Mouse (Mus musculus): Measurements from ENCODE around the gene Sh3pxd2b. TPM values are rescaled to one million over a fixed set of nuclear protein-coding genes. Genes with fewer than 3 reads are reported as not detected.
A peak's percentile ranks its signal among the peaks of the same experiment; 100 is the strongest.

The Sh3pxd2b gene
- polyA plus RNA-seq, 1 experiment from 2014 or later, result 23.7 TPM

DNA sequence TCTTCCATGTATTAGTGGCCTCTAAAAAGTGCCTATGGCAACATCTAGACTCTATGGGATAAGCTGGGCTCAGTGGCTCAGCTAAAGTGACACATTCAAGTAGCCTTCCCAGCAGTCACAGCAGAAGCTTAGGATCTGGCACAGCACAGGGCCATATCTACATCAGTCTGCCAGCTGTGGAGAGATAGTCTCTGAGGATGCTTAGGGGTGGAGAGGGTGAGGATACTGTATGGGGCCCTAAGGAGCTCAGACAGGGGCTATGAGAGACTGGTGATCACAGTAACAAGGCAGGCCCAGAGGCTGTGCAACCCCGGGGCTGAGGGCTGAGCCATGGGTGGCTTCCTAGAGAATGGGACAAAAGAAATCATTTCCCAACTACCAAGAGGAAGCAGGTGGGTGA is 40.6 kb upstream of the Sh3pxd2b start:
- H3K4me1 ChIP-seq (ENCODE audit: control insufficient read depth, insufficient read depth, low read length), result no peaks in the 10 kb centered on the region
- H3K4me2 ChIP-seq (ENCODE audit: low read depth), result no peak overlapping the region
- H3K27ac ChIP-seq (ENCODE audit: low read depth, low read length), result no peak overlapping the region
- H3K4me3 ChIP-seq (ENCODE audit: low read depth, low read length), result no peak overlapping the region
- DNase-seq (ENCODE audit: low spot score) (no peak), ATAC-seq (ENCODE audit: insufficient read depth, low FRiP score, low TSS enrichment) (no peak)
- H3K9me3 ChIP-seq (ENCODE audit: control insufficient read depth, low read length), result no peaks in the 10 kb centered on the region
- no peak overlapping the region for H3K9ac ChIP-seq (ENCODE audit: low read length)
- H3K36me3 ChIP-seq (ENCODE audit: control insufficient read depth, insufficient read depth, low read length), result no peaks in the 10 kb centered on the region
- WGBS, result 84% methylated on average over 1 of the region's 1 CpGs
- no peaks in the 10 kb centered on the region for H3K27me3 ChIP-seq (ENCODE audit: control insufficient read depth, insufficient read depth, low read length)

DNA sequence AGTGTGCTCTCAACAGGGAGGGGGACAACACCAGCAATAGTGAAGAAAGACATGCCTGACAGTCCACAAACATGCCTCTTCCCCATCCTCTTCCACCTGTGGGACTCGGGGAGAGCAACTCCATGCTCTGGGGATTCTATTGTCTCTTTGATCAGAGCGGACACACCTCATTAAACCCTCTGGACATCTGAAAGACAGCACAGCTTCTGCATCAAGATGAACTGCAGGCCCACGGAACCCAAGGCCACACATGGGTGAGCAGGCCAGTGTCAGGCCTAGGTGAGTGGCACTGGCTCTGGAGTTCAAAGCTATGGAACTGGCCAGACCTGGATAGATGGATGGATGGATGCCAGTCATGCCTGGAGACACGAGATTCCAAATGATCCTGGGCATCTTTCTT is 38.2 kb upstream of the Sh3pxd2b start:
- no peak overlapping the region for H3K9ac ChIP-seq (ENCODE audit: low read length)
- WGBS, result 54% methylated on average over 4 of the region's 4 CpGs
- no peaks in the 10 kb centered on the region for H3K36me3 ChIP-seq (ENCODE audit: control insufficient read depth, insufficient read depth, low read length)
- H3K9me3 ChIP-seq (ENCODE audit: control insufficient read depth, low read length), result no peaks in the 10 kb centered on the region
- no peaks in the 10 kb centered on the region for H3K4me1 ChIP-seq (ENCODE audit: control insufficient read depth, insufficient read depth, low read length)
- DNase-seq (ENCODE audit: low spot score) (no peak), ATAC-seq (ENCODE audit: insufficient read depth, low FRiP score, low TSS enrichment) (no peak)
- H3K27me3 ChIP-seq (ENCODE audit: control insufficient read depth, insufficient read depth, low read length), result no peaks in the 10 kb centered on the region
- H3K4me3 ChIP-seq (ENCODE audit: low read depth, low read length), result no peak overlapping the region
- no peak overlapping the region for H3K4me2 ChIP-seq (ENCODE audit: low read depth)
- H3K27ac ChIP-seq (ENCODE audit: low read depth, low read length), result no peak overlapping the region

DNA sequence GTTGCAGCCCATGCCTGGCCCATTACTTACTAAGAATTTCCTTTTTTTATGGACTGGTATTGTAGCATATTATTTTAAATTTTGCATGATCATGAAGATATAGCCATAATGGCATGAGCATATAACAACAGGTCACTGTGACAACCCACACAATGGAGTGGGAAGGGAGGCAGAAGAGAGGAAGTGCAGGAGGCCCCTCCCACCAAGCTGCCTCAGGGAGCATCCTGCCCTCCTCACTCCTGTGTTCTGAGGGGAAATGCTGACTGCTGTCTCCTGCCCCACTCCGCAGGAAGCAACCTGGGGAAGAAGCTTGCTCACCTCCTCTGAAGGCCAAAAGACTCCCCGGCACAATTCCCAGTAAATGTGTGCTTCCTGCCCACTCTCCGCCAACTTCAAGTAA is 37.7 kb upstream of the Sh3pxd2b start:
- ATAC-seq (ENCODE audit: insufficient read depth, low FRiP score, low TSS enrichment) (no peak), DNase-seq (ENCODE audit: low spot score) (no peak)
- Histone ChIP-seq H3K4me1 (ENCODE audit: control insufficient read depth, insufficient read depth, low read length) (no peaks in the 10 kb centered on the region), H3K9me3 (ENCODE audit: control insufficient read depth, low read length) (no peaks in the 10 kb centered on the region), H3K36me3 (ENCODE audit: control insufficient read depth, insufficient read depth, low read length) (no peaks in the 10 kb centered on the region), H3K27me3 (ENCODE audit: control insufficient read depth, insufficient read depth, low read length) (no peaks in the 10 kb centered on the region), H3K27ac (ENCODE audit: low read depth, low read length) (no peak overlapping the region), H3K4me2 (ENCODE audit: low read depth) (no peak overlapping the region), H3K9ac (ENCODE audit: low read length) (no peak overlapping the region), H3K4me3 (ENCODE audit: low read depth, low read length) (no peak overlapping the region)
- WGBS, result 83% methylated on average over 3 of the region's 3 CpGs

DNA sequence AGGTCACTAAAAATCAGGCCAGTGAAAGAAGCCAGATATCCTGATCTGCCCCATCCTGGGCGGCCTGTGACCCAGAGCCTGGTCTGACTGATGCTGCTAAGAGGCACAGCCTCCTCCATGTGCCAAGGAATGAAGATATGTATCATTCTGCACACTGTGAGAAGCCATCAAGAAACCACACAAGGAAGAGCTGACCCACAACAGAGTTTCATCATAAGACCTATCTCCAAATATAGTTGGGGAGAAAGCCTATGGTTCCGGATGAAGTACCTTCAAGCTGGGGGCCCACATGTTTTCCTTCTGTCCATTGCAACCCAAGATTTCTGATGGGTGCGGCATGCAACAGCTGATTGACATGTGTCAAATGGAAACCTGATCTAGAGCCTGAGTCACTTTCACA is 31.6 kb upstream of the Sh3pxd2b start:
- Histone ChIP-seq H3K9ac (ENCODE audit: low read length) (no peak overlapping the region), H3K27me3 (ENCODE audit: control insufficient read depth, insufficient read depth, low read length) (no peaks in the 10 kb centered on the region), H3K4me1 (ENCODE audit: control insufficient read depth, insufficient read depth, low read length) (no peaks in the 10 kb centered on the region), H3K4me3 (ENCODE audit: low read depth, low read length) (no peak overlapping the region), H3K27ac (ENCODE audit: low read depth, low read length) (no peak overlapping the region), H3K4me2 (ENCODE audit: low read depth) (no peak overlapping the region), H3K36me3 (ENCODE audit: control insufficient read depth, insufficient read depth, low read length) (no peaks in the 10 kb centered on the region), H3K9me3 (ENCODE audit: control insufficient read depth, low read length) (no peaks in the 10 kb centered on the region)
- DNase-seq (ENCODE audit: low spot score) (no peak), ATAC-seq (ENCODE audit: insufficient read depth, low FRiP score, low TSS enrichment) (no peak)
- 82% methylated on average over 3 of the region's 3 CpGs for whole genome bisulfite sequencing

DNA sequence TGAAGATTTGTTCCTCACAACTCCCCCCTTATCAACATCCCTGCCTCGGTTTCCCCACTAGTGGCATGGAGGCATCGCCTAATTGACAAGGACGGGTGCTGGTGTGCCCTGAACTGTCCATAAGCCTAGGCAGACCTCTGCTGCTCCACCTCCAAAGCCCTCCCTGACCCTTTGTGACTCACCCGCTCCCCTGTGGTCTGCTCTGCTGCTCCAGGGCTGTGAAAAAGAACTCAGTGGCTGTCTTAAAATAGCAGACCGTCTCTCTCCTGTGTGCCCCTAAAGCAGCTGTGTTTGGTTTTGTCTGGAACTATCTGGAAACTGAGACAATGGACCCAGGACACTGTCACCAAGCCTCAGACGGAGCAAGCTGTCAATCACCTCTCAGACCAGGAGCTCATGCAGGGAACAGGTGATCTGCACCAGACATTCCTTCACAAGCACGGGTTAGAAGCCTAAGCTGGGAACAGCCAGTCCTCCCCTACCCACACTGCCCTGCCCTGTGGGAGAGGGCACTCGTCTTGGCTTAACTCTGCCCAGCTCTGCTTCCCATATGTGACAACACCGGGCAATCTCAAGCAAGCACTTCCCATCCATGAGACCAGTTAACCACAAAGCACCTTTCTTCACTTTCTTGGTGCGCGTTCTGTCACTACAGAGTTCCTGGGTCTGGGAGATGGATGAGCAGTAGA is 27.0 kb upstream of the Sh3pxd2b start:
- no peak overlapping the region for H3K27ac ChIP-seq (ENCODE audit: low read depth, low read length)
- H3K9me3 ChIP-seq (ENCODE audit: control insufficient read depth, low read length), result no peaks in the 10 kb centered on the region
- no peak for ATAC-seq (ENCODE audit: insufficient read depth, low FRiP score, low TSS enrichment)
- no peak for DNase-seq (ENCODE audit: low spot score)
- no peaks in the 10 kb centered on the region for H3K36me3 ChIP-seq (ENCODE audit: control insufficient read depth, insufficient read depth, low read length)
- H3K9ac ChIP-seq (ENCODE audit: low read length), result no peak overlapping the region
- H3K27me3 ChIP-seq (ENCODE audit: control insufficient read depth, insufficient read depth, low read length), result no peaks in the 10 kb centered on the region
- H3K4me1 ChIP-seq (ENCODE audit: control insufficient read depth, insufficient read depth, low read length), result no peaks in the 10 kb centered on the region
- no peak overlapping the region for H3K4me2 ChIP-seq (ENCODE audit: low read depth)
- H3K4me3 ChIP-seq (ENCODE audit: low read depth, low read length), result no peak overlapping the region
- 73% methylated on average over 11 of the region's 11 CpGs for WGBS

DNA sequence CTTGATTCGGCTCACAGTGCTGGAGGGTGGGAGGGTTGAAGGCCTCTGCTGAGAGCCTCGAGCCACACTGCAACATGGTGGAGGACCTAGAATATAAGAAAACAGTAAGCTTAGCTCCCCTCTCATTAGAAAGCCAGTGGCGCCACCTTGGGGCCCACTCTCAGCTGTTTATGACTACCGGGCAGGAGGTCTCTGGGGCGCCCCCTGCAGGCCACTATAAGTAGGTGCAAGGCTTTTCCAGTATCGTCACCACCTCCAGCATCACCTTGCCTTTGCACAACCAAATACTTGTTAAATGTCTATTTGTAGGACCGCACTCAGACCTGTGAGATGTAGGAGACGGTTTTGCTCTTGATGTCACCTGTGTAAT is 26.4 kb upstream of the Sh3pxd2b start:
- Histone ChIP-seq H3K9ac (ENCODE audit: low read length) (no peak overlapping the region), H3K9me3 (ENCODE audit: control insufficient read depth, low read length) (no peaks in the 10 kb centered on the region), H3K4me1 (ENCODE audit: control insufficient read depth, insufficient read depth, low read length) (no peaks in the 10 kb centered on the region), H3K36me3 (ENCODE audit: control insufficient read depth, insufficient read depth, low read length) (no peaks in the 10 kb centered on the region), H3K27ac (ENCODE audit: low read depth, low read length) (no peak overlapping the region), H3K27me3 (ENCODE audit: control insufficient read depth, insufficient read depth, low read length) (no peaks in the 10 kb centered on the region), H3K4me3 (ENCODE audit: low read depth, low read length) (no peak overlapping the region), H3K4me2 (ENCODE audit: low read depth) (no peak overlapping the region)
- ATAC-seq (ENCODE audit: insufficient read depth, low FRiP score, low TSS enrichment), result no peak
- 36% methylated on average over 8 of the region's 8 CpGs for WGBS
- peak; percentile 76 for DNase-seq (ENCODE audit: low spot score)

DNA sequence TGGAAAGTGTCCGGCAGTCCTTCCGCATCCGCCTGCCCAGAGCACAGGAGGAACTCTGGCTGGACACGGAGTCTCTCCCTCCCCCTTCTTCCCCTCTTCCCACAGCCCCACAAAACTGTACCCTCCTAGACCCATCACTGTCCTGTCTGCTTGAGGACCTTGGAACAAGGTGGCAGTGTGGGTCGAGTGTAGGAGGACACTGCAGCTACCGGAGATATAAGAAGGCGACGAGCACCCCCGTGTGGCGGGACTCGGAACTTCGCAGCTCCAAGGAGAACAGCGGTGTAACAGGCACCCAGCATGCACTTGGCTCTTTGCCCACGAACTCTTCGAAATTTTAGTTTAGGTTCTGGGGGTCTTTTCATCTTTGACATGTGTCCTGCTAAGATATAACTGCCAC is 23.0 kb upstream of the Sh3pxd2b start:
- Histone ChIP-seq H3K9me3 (ENCODE audit: control insufficient read depth, low read length) (no peaks in the 10 kb centered on the region), H3K36me3 (ENCODE audit: control insufficient read depth, insufficient read depth, low read length) (no peaks in the 10 kb centered on the region), H3K4me3 (ENCODE audit: low read depth, low read length) (no peak overlapping the region), H3K4me2 (ENCODE audit: low read depth) (no peak overlapping the region), H3K27me3 (ENCODE audit: control insufficient read depth, insufficient read depth, low read length) (no peaks in the 10 kb centered on the region), H3K9ac (ENCODE audit: low read length) (no peak overlapping the region), H3K4me1 (ENCODE audit: control insufficient read depth, insufficient read depth, low read length) (no peaks in the 10 kb centered on the region), H3K27ac (ENCODE audit: low read depth, low read length) (no peak overlapping the region)
- 10% methylated on average over 15 of the region's 15 CpGs for WGBS
- peak; percentile 86 for ATAC-seq (ENCODE audit: insufficient read depth, low FRiP score, low TSS enrichment)
- peak; percentile 93 for DNase-seq (ENCODE audit: low spot score)

DNA sequence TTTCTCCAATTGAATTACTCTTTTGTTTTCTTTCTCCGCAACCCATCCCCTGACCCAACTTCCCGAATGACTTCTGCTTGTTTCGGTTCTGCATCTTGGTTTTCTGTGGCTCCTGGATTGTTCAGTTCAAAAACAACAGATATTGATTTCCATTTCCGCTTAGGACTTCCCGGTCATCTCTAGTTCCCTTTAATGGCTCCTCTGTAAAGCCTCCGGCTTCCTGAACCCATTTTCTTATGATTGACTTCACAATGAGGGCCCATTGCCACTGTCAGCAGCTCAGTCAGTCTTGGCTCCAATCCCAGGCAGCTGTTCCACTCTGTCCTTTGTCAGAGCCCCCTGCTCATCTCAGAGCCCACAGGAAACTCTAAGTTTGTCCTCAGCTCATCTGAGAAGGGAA is 16.5 kb upstream of the Sh3pxd2b start:
- no peaks in the 10 kb centered on the region for H3K4me1 ChIP-seq (ENCODE audit: control insufficient read depth, insufficient read depth, low read length)
- no peaks in the 10 kb centered on the region for H3K27me3 ChIP-seq (ENCODE audit: control insufficient read depth, insufficient read depth, low read length)
- ATAC-seq (ENCODE audit: insufficient read depth, low FRiP score, low TSS enrichment) (no peak), DNase-seq (ENCODE audit: low spot score) (no peak)
- no peaks in the 10 kb centered on the region for H3K36me3 ChIP-seq (ENCODE audit: control insufficient read depth, insufficient read depth, low read length)
- 60% methylated on average over 6 of the region's 6 CpGs for WGBS
- H3K4me3 ChIP-seq (ENCODE audit: low read depth, low read length), result no peak overlapping the region
- H3K9ac ChIP-seq (ENCODE audit: low read length), result no peak overlapping the region
- no peak overlapping the region for H3K27ac ChIP-seq (ENCODE audit: low read depth, low read length)
- no peaks in the 10 kb centered on the region for H3K9me3 ChIP-seq (ENCODE audit: control insufficient read depth, low read length)
- H3K4me2 ChIP-seq (ENCODE audit: low read depth), result no peak overlapping the region

DNA sequence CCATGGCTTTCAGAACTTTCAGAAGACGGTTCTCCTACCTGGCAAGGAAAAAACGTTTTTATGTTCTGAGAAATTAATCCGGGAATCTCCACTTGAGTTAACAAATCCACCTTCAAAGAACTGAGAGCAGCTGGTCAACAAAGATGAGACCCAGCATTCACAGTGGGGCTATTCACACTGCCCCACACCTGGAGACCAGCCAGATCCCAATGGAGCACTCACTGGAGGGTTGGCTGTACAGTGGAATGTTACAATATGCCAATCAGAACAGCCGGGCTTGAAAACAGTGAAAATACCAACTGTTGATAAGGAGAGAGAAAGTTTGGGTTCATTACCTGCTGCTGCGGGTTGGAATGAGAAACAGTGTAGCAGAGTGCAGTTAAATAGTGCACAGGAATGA is 15.8 kb upstream of the Sh3pxd2b start:
- Histone ChIP-seq H3K9ac (ENCODE audit: low read length) (no peak overlapping the region), H3K4me1 (ENCODE audit: control insufficient read depth, insufficient read depth, low read length) (no peaks in the 10 kb centered on the region), H3K36me3 (ENCODE audit: control insufficient read depth, insufficient read depth, low read length) (no peaks in the 10 kb centered on the region), H3K4me2 (ENCODE audit: low read depth) (no peak overlapping the region), H3K27me3 (ENCODE audit: control insufficient read depth, insufficient read depth, low read length) (no peaks in the 10 kb centered on the region), H3K27ac (ENCODE audit: low read depth, low read length) (no peak overlapping the region), H3K4me3 (ENCODE audit: low read depth, low read length) (no peak overlapping the region), H3K9me3 (ENCODE audit: control insufficient read depth, low read length) (no peaks in the 10 kb centered on the region)
- WGBS, result 73% methylated on average over 5 of the region's 5 CpGs
- ATAC-seq (ENCODE audit: insufficient read depth, low FRiP score, low TSS enrichment), result no peak
- no peak for DNase-seq (ENCODE audit: low spot score)

All from neural tube, embryonic 11.5 days (tissue).